Mouse (Mus musculus): ENCODE measurements around the gene Rab21. TPM values are rescaled to one million over a fixed set of nuclear protein-coding genes. Genes with fewer than 3 reads are reported as not detected.

Rab21 gene
- 48.3 TPM for polyA plus RNA-seq (2015; fragmentation: Illumina TruSeq; extraction: RNeasy Lipid Tissue Mini Kit (QIAGEN cat#74804); ENCODE audit: low read depth, low replicate concordance)

GRCm38 (mm10) chr10:115315473-115316171, at the start of gene Rab21:
Rab21 (minus strand) TSS chr10:115315594.

GRCm38 (mm10) chr10:115361840-115362622, 46.6 kb upstream of the Rab21 start, which contains the start of gene Tmem19:
Tmem19 (minus strand) TSS chr10:115362501.

GRCm38 (mm10) chr10:115251088-115251934, 64.1 kb downstream of the Rab21 start, which contains the start of gene Tbc1d15:
Tbc1d15 (minus strand) TSS chr10:115251467.

Other genes starting within 250 kb of the Rab21 start
- gene Tph2, start 130.6 kb downstream of the Rab21 start, polyA plus RNA-seq (2015; fragmentation: Illumina TruSeq; extraction: RNeasy Lipid Tissue Mini Kit (QIAGEN cat#74804); ENCODE audit: low read depth, low replicate concordance) = 14.2 TPM
- gene Tbc1d15, start 64.1 kb downstream of the Rab21 start, polyA plus RNA-seq (2015; fragmentation: Illumina TruSeq; extraction: RNeasy Lipid Tissue Mini Kit (QIAGEN cat#74804); ENCODE audit: low read depth, low replicate concordance) = 44.7 TPM
- 27.0 TPM for gene Tmem19, start 46.9 kb upstream of the Rab21 start, polyA plus RNA-seq (2015; fragmentation: Illumina TruSeq; extraction: RNeasy Lipid Tissue Mini Kit (QIAGEN cat#74804); ENCODE audit: low read depth, low replicate concordance)
- 11.5 TPM for gene Thap2, start 68.8 kb upstream of the Rab21 start, polyA plus RNA-seq (2015; fragmentation: Illumina TruSeq; extraction: RNeasy Lipid Tissue Mini Kit (QIAGEN cat#74804); ENCODE audit: low read depth, low replicate concordance)
- 45.9 TPM for gene Zfc3h1, start 69.4 kb upstream of the Rab21 start, polyA plus RNA-seq (2015; fragmentation: Illumina TruSeq; extraction: RNeasy Lipid Tissue Mini Kit (QIAGEN cat#74804); ENCODE audit: low read depth, low replicate concordance)

Measured in brain, adult 10 weeks (tissue).